Mouse (Mus musculus): ENCODE data around the gene Galnt7. TPM values are rescaled to one million over a fixed set of nuclear protein-coding genes. Genes with fewer than 3 reads are reported as not detected.
A peak's percentile ranks its signal among the peaks of the same experiment; 100 is the strongest.

Galnt7 gene
- total and polyA plus RNA-seq, 3 experiments: 11.1 to 138 (median 18.5) TPM

DNA sequence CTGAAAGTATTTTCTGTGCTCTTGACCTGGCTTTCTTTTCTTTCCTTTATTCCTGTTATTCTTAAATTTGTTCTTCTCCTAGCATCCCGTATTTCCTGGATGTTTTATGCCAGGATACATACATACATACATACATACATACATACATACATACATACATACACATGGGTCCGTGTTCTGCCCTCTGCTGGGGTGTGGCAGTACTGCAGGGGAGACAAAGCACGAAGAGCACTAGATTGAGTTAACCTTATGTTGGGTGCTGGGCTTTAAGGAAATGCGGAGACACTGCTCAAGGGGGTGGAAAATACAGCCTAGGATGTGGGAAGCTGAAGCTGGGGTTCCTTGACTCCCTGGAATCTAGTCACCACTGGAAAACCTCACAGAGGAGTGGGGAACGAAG lies 149.2 kb downstream of the Galnt7 start (continued):
- TF ChIP-seq EP300 (IDR thresholded peaks at IDR 0.05; ENCODE audit: low read depth in 1 of 2, low read length in 2 of 2) (no peak), RAD21 (IDR thresholded peaks at IDR 0.05; ENCODE audit: low read depth, low read length) (peak; percentile 34), POLR2AphosphoS5 (IDR thresholded peaks at IDR 0.05; ENCODE audit: borderline replicate concordance, low read depth, low read length) (no peak), MYB (IDR thresholded peaks at IDR 0.05; ENCODE audit: low read depth, low read length) (no peak), GABPA (IDR thresholded peaks at IDR 0.05; ENCODE audit: low read depth, low read length) (no peak), SIN3A (IDR thresholded peaks at IDR 0.05; ENCODE audit: low read length) (0 out of 2 replicates have a peak, but pooled peaks have one; percentile 19), E2F4 (IDR thresholded peaks at IDR 0.05; ENCODE audit: borderline replicate concordance, low read depth, low read length) (no peak), ZNF384 (IDR thresholded peaks at IDR 0.05; ENCODE audit: low read depth, low read length) (no peak)

DNA sequence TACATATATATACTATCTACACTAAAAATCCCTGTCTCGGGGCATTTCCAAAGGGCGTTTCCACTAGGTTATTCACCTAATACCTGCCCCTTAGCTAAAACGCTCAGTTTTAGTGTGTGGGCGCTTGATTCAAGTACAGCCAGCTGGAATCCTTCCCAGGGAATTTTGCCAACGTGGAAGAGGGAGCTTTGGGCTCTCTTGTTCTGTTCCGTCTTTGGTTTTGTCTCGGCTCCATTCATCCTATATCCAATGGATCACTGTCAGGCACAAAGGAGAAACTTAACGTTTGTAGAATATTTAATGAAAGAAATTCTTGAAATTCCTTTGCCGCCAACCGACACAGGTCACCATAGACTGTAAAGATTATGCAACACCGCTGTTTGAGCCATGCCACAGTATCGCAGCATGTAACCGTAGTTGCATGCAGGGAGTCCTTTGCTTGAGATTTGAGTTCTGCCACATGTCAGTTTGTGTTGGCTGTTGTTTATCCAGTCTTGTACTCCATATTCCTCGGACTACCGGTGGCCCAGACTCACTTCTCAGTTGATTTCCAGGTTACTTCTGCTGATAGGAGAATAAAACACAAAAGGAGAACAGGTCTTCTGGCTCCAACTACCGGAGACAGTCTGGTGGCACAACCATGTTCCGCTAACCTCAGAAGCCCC lies 153.9 kb downstream of the Galnt7 start:
- no peak for TF ChIP-seq ELF1 (IDR thresholded peaks at IDR 0.05; ENCODE audit: low read depth, low read length)
- TF ChIP-seq TBP (IDR thresholded peaks at IDR 0.05; ENCODE audit: low read depth, low read length): no peak
- no peak for TF ChIP-seq SIN3A (IDR thresholded peaks at IDR 0.05; ENCODE audit: low read length)
- TF ChIP-seq ETS1 (IDR thresholded peaks at IDR 0.05; ENCODE audit: low read depth, low read length): no peak
- no peak for TF ChIP-seq ZMIZ1 (IDR thresholded peaks at IDR 0.05; ENCODE audit: low read depth, low read length)
- no peak for TF ChIP-seq NRF1 (IDR thresholded peaks at IDR 0.05; ENCODE audit: insufficient read depth, low read depth, low read length, poor library complexity, severe bottlenecking)
- TF ChIP-seq MAFK (IDR thresholded peaks at IDR 0.05; ENCODE audit: borderline replicate concordance, low read depth, low read length): no peak
- TF ChIP-seq GABPA (IDR thresholded peaks at IDR 0.05; ENCODE audit: low read depth, low read length): no peak
- no peak for TF ChIP-seq BHLHE40 (IDR thresholded peaks at IDR 0.05; ENCODE audit: borderline replicate concordance, low read depth, low read length)
- no peaks in the 10 kb centered on the region; a peak in 1 of 4 replicates for H3K4me1 ChIP-seq (ENCODE audit: control insufficient read depth in 1 of 2, insufficient read depth in 2 of 2, low read length in 2 of 2)
- no peaks in the 10 kb centered on the region for H3K9me3 ChIP-seq (replicated peaks; ENCODE audit: insufficient read depth, low read length)
- no peak for DNase-seq (ENCODE audit: low read depth, low spot score)
- no peaks in the 10 kb centered on the region for H3K27me3 ChIP-seq (ENCODE audit: control insufficient read depth in 1 of 2, insufficient read depth in 2 of 2, low read length in 2 of 2)
- H3K79me2 ChIP-seq (ENCODE audit: control insufficient read depth, insufficient read depth, low read length, poor library complexity): no peaks in the 10 kb centered on the region
- peaks cover 0 to 2% of the 10 kb centered on the region in 2 experiments; a peak in 1 of 4 replicates for H3K36me3 ChIP-seq (ENCODE audit: control insufficient read depth in 1 of 2, insufficient read depth in 2 of 2, low read length in 2 of 2)
- H3K4me3 ChIP-seq (ENCODE audit: control insufficient read depth in 1 of 2, insufficient read depth in 1 of 2, low read depth in 2 of 2, low read length in 2 of 2): no peak overlapping the region
- no peak overlapping the region for H3K9ac ChIP-seq (ENCODE audit: control insufficient read depth, low read depth, low read length, poor library complexity, severe bottlenecking)
- no peak overlapping the region for H3K27ac ChIP-seq (ENCODE audit: control insufficient read depth, low read depth, low read length)

DNA sequence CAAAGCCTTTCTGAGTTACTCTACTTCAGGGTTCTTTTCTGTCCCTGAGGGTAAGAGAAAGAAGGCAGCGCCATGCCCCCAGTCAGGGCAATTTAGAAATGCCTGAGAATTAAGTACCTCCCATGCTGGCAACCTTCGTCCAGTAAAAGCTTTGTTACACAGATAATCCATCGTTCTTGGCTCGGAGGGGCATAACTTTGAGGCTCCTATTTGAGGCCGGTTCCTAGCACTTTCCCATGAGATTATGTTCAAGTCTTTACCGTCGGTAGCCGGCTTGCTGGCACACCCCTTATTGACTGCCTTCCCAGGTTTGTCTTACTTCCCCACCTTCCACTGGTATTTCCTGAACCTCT lies 154.4 kb downstream of the Galnt7 start:
- TF ChIP-seq ELF1 (IDR thresholded peaks at IDR 0.05; ENCODE audit: low read depth, low read length) (no peak), NELFE (IDR thresholded peaks at IDR 0.05; ENCODE audit: low read depth, low read length) (no peak), CHD2 (IDR thresholded peaks at IDR 0.05; ENCODE audit: low read length) (no peak), GABPA (IDR thresholded peaks at IDR 0.05; ENCODE audit: low read depth, low read length) (no peak), POLR2A (IDR thresholded peaks at IDR 0.05; ENCODE audit: control insufficient read depth in 1 of 2, insufficient read depth in 1 of 2, low read depth in 1 of 2, low read length in 2 of 2, poor library complexity in 1 of 2) (no peak), ETS1 (IDR thresholded peaks at IDR 0.05; ENCODE audit: low read depth, low read length) (no peak), E2F4 (IDR thresholded peaks at IDR 0.05; ENCODE audit: borderline replicate concordance, low read depth, low read length) (no peak), TAL1 (IDR thresholded peaks at IDR 0.05; ENCODE audit: low read length) (no peak), SIN3A (IDR thresholded peaks at IDR 0.05; ENCODE audit: low read length) (no peak), JUND (IDR thresholded peaks at IDR 0.05; ENCODE audit: low read depth, low read length) (no peak), MAZ (IDR thresholded peaks at IDR 0.05; ENCODE audit: low read depth, low read length) (no peak)
- peaks cover 0 to 2% of the 10 kb centered on the region in 2 experiments; a peak in 1 of 4 replicates for H3K36me3 ChIP-seq (ENCODE audit: control insufficient read depth in 1 of 2, insufficient read depth in 2 of 2, low read length in 2 of 2)
- H3K27ac ChIP-seq (ENCODE audit: control insufficient read depth, low read depth, low read length): no peak overlapping the region
- no peak overlapping the region for H3K4me3 ChIP-seq (ENCODE audit: control insufficient read depth in 1 of 2, insufficient read depth in 1 of 2, low read depth in 2 of 2, low read length in 2 of 2)
- H3K9me3 ChIP-seq (replicated peaks; ENCODE audit: insufficient read depth, low read length): no peaks in the 10 kb centered on the region
- H3K27me3 ChIP-seq (ENCODE audit: control insufficient read depth in 1 of 2, insufficient read depth in 2 of 2, low read length in 2 of 2): no peaks in the 10 kb centered on the region
- no peaks in the 10 kb centered on the region; a peak in 1 of 4 replicates for H3K4me1 ChIP-seq (ENCODE audit: control insufficient read depth in 1 of 2, insufficient read depth in 2 of 2, low read length in 2 of 2)
- H3K9ac ChIP-seq (ENCODE audit: control insufficient read depth, low read depth, low read length, poor library complexity, severe bottlenecking): no peak overlapping the region
- DNase-seq (ENCODE audit: low read depth, low spot score): no peak
- H3K79me2 ChIP-seq (ENCODE audit: control insufficient read depth, insufficient read depth, low read length, poor library complexity): no peaks in the 10 kb centered on the region

All from MEL (cell line).